Comparison of ENCODE assay signal across 8 mouse cellular contexts in the genomic region with DNA sequence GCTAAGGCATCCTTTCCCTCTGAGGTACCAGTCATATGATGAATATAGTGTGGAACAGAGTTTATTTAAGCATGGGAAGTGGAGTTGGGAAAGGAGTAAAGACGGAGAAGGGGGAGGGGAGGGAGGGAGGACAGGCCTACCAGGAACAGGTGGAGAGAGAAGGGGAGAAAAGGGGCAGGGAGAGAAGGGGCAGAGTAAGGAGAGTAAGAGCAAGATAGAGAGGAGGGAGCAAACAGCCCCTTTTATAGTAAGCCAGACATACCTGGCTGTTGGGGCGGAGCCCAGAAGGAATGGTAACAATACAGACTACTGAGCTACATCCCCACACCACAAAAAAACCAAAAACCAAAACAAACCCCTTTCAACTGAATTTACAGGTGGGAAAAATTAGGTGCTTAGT. TPM values are rescaled to one million over a fixed set of nuclear protein-coding genes. Genes with fewer than 3 reads are reported as not detected.
A peak's percentile ranks its signal among the peaks of the same experiment; 100 is the strongest.
DNase-seq lines count a peak whose midpoint lies in the region; ATAC-seq and TF ChIP-seq lines count a peak whose summit lies in the region.

No protein-coding gene starts in this region.

- no peaks in the 10 kb centered on the region for H3K27me3 ChIP-seq in embryonic facial prominence, embryonic 14.5 days (replicated peaks; ENCODE audit: control insufficient read depth, insufficient read depth, low read length)
- no peaks in the 10 kb centered on the region for H3K27me3 ChIP-seq in intestine, embryonic 16.5 days (replicated peaks; ENCODE audit: control insufficient read depth, insufficient read depth, low read length)
- H3K27me3 ChIP-seq in neural tube, embryonic 14.5 days (ENCODE audit: control insufficient read depth, insufficient read depth, low read length), result no peaks in the 10 kb centered on the region

- H3K9me3 ChIP-seq in embryonic facial prominence, embryonic 14.5 days (ENCODE audit: control insufficient read depth, low read length), result no peaks in the 10 kb centered on the region
- H3K9me3 ChIP-seq in intestine, embryonic 16.5 days (ENCODE audit: control insufficient read depth, low read length), result no peaks in the 10 kb centered on the region
- no peaks in the 10 kb centered on the region for H3K9me3 ChIP-seq in neural tube, embryonic 14.5 days (ENCODE audit: control insufficient read depth, low read length)

- peaks cover 21% of the 10 kb centered on the region for H3K4me1 ChIP-seq in embryonic facial prominence, embryonic 14.5 days (ENCODE audit: control insufficient read depth, insufficient read depth, low read length)
- H3K4me1 ChIP-seq in intestine, embryonic 16.5 days (ENCODE audit: control insufficient read depth, insufficient read depth, low read length), result peaks cover 18% of the 10 kb centered on the region
- peaks cover 15% of the 10 kb centered on the region for H3K4me1 ChIP-seq in neural tube, embryonic 14.5 days (ENCODE audit: control insufficient read depth, insufficient read depth, low read length)

- WGBS in embryonic facial prominence, embryonic 14.5 days, result 25% methylated on average over 2 of the region's 2 CpGs
- 31% methylated on average over 2 of the region's 2 CpGs for WGBS in intestine, embryonic 16.5 days
- WGBS in neural tube, embryonic 14.5 days, result 24% methylated on average over 2 of the region's 2 CpGs

- ATAC-seq in embryonic facial prominence, embryonic 14.5 days (ENCODE audit: low read depth), result peak; percentile 4; the same call in 1 of the 2 replicates
- ATAC-seq in intestine, embryonic 16.5 days, result no peak
- no peak for ATAC-seq in neural tube, embryonic 14.5 days (ENCODE audit: low read depth)
- no peak for ATAC-seq in activated CD4-positive, CD25-positive, alpha-beta regulatory T cell, adult 4 months

- no peak overlapping the region for H3K4me3 ChIP-seq in layer of hippocampus, adult 2 months
- peak overlapping the region; percentile 41; the same call in 1 of the 2 replicates for H3K4me3 ChIP-seq in embryonic facial prominence, embryonic 14.5 days (ENCODE audit: low read depth, low read length)
- H3K4me3 ChIP-seq in intestine, embryonic 16.5 days (ENCODE audit: low read length), result no peak overlapping the region
- H3K4me3 ChIP-seq in neural tube, embryonic 14.5 days (ENCODE audit: low read depth, low read length), result no peak overlapping the region

- peaks cover 19% of the 10 kb centered on the region for H3K36me3 ChIP-seq in embryonic facial prominence, embryonic 14.5 days (ENCODE audit: control insufficient read depth, insufficient read depth, low read length)
- H3K36me3 ChIP-seq in intestine, embryonic 16.5 days (ENCODE audit: control insufficient read depth, insufficient read depth, low read length), result 0 out of 2 replicates have a peak, but pooled peaks cover 3% of the 10 kb centered on the region
- H3K36me3 ChIP-seq in neural tube, embryonic 14.5 days (ENCODE audit: control insufficient read depth, insufficient read depth, low read length), result peaks cover 7% of the 10 kb centered on the region

- peak overlapping the region; percentile 62 for H3K4me2 ChIP-seq in embryonic facial prominence, embryonic 14.5 days (ENCODE audit: low read depth, low read length)
- peak overlapping the region; percentile 63 for H3K4me2 ChIP-seq in intestine, embryonic 16.5 days (ENCODE audit: low read depth, low read length)
- peak overlapping the region; percentile 48; the same call in 1 of the 2 replicates for H3K4me2 ChIP-seq in neural tube, embryonic 14.5 days (ENCODE audit: low read depth, low read length)

- TF ChIP-seq CTCF in layer of hippocampus, adult 2 months (conservative IDR thresholded peaks at IDR 0.05), result no peak

- H3K27ac ChIP-seq in layer of hippocampus, adult 2 months, result peak overlapping the region; percentile 92; the same call in 1 of the 2 replicates
- peak overlapping the region; percentile 95 for H3K27ac ChIP-seq in embryonic facial prominence, embryonic 14.5 days (replicated peaks; ENCODE audit: low read depth, low read length)
- peak overlapping the region; percentile 60 for H3K27ac ChIP-seq in intestine, embryonic 16.5 days (ENCODE audit: low read length)
- peak overlapping the region; percentile 78; the same call in 1 of the 2 replicates for H3K27ac ChIP-seq in neural tube, embryonic 14.5 days (ENCODE audit: low read depth, low read length)

- no peak for DNase-seq in layer of hippocampus, adult 2 months (ENCODE audit: low spot score in 2 of 2)
- no peak for DNase-seq in layer of hippocampus, postnatal 25 days (ENCODE audit: extremely low spot score in 1 of 2, low spot score in 1 of 2)
- no peak for DNase-seq in embryonic facial prominence, embryonic 14.5 days (ENCODE audit: low spot score)
- no peak for DNase-seq in urinary bladder, postnatal 25 days (ENCODE audit: low spot score)
- no peak for DNase-seq in kidney, postnatal 14 days

- no peak overlapping the region; the same call in 1 of the 2 replicates for H3K9ac ChIP-seq in embryonic facial prominence, embryonic 14.5 days (ENCODE audit: low read depth, low read length)
- no peak overlapping the region for H3K9ac ChIP-seq in intestine, embryonic 16.5 days (ENCODE audit: low read depth, low read length)
- H3K9ac ChIP-seq in neural tube, embryonic 14.5 days (replicated peaks; ENCODE audit: low read depth, low read length), result no peak overlapping the region

RNA-seq across cellular contexts. Expression of a gene that starts 23.6 kb away (rescaled TPM):
- total RNA-seq in layer of hippocampus, adult 2 months (2021), result 100 to 1,000 TPM; 179 to 187 TPM
- total RNA-seq in layer of hippocampus, postnatal 25 days (2021), result 100 to 1,000 TPM; 180 to 183 TPM
- 112 and 126 TPM in 2 replicates for polyA plus RNA-seq in embryonic facial prominence, embryonic 14.5 days (2014; fragmentation: Nextera tagmentation; extraction: Ambion mirVana)
- 60.0 and 70.4 TPM in 2 replicates for polyA plus RNA-seq in intestine, embryonic 16.5 days (2015; fragmentation: Nextera tagmentation; extraction: Ambion mirVana)
- polyA plus RNA-seq in neural tube, embryonic 14.5 days (2014; fragmentation: Nextera tagmentation; extraction: Ambion mirVana), result 132 and 143 TPM in 2 replicates
- 10 to 100 TPM; 30.9 to 34.2 TPM for polyA plus RNA-seq in activated CD4-positive, CD25-positive, alpha-beta regulatory T cell, adult 4 months (2017; shearing (Covaris generic))

RNA-seq across cellular contexts. Expression of a gene that starts 24.2 kb away (rescaled TPM):
- total RNA-seq in layer of hippocampus, adult 2 months (2021), result 100 to 1,000 TPM; 256 to 265 TPM
- 100 to 1,000 TPM; 253 to 258 TPM for total RNA-seq in layer of hippocampus, postnatal 25 days (2021)
- 573 and 661 TPM in 2 replicates for polyA plus RNA-seq in embryonic facial prominence, embryonic 14.5 days (2014; fragmentation: Nextera tagmentation; extraction: Ambion mirVana)
- 472 and 503 TPM in 2 replicates for polyA plus RNA-seq in intestine, embryonic 16.5 days (2015; fragmentation: Nextera tagmentation; extraction: Ambion mirVana)
- 635 and 713 TPM in 2 replicates for polyA plus RNA-seq in neural tube, embryonic 14.5 days (2014; fragmentation: Nextera tagmentation; extraction: Ambion mirVana)
- 100 to 1,000 TPM; 335 to 345 TPM for polyA plus RNA-seq in activated CD4-positive, CD25-positive, alpha-beta regulatory T cell, adult 4 months (2017; shearing (Covaris generic))

RNA-seq across cellular contexts. Expression of a gene that starts 42.2 kb away (rescaled TPM):
- not detected for total RNA-seq in layer of hippocampus, adult 2 months (2021)
- not detected for total RNA-seq in layer of hippocampus, postnatal 25 days (2021)
- 2.1 and 2.5 TPM in 2 replicates for polyA plus RNA-seq in embryonic facial prominence, embryonic 14.5 days (2014; fragmentation: Nextera tagmentation; extraction: Ambion mirVana)
- 3.4 and 5.2 TPM in 2 replicates for polyA plus RNA-seq in intestine, embryonic 16.5 days (2015; fragmentation: Nextera tagmentation; extraction: Ambion mirVana)
- 1.9 and 2.0 TPM in 2 replicates for polyA plus RNA-seq in neural tube, embryonic 14.5 days (2014; fragmentation: Nextera tagmentation; extraction: Ambion mirVana)
- polyA plus RNA-seq in activated CD4-positive, CD25-positive, alpha-beta regulatory T cell, adult 4 months (2017; shearing (Covaris generic)), result 1 to 10 TPM; 1.2 TPM

RNA-seq across cellular contexts. Expression of a gene that starts 49.2 kb away (rescaled TPM):
- total RNA-seq in layer of hippocampus, adult 2 months (2021), result 10 to 100 TPM; 17.9 to 18.2 TPM
- 10 to 100 TPM; 17.4 to 20.2 TPM for total RNA-seq in layer of hippocampus, postnatal 25 days (2021)
- polyA plus RNA-seq in embryonic facial prominence, embryonic 14.5 days (2014; fragmentation: Nextera tagmentation; extraction: Ambion mirVana), result 14.9 and 18.4 TPM in 2 replicates
- polyA plus RNA-seq in intestine, embryonic 16.5 days (2015; fragmentation: Nextera tagmentation; extraction: Ambion mirVana), result 20.2 and 22.1 TPM in 2 replicates
- polyA plus RNA-seq in neural tube, embryonic 14.5 days (2014; fragmentation: Nextera tagmentation; extraction: Ambion mirVana), result 19.2 and 28.0 TPM in 2 replicates
- 1 to 10 TPM; 4.0 to 5.8 TPM for polyA plus RNA-seq in activated CD4-positive, CD25-positive, alpha-beta regulatory T cell, adult 4 months (2017; shearing (Covaris generic))

RNA-seq across cellular contexts. Expression of a gene that starts 56.5 kb away (rescaled TPM):
- 10 to 100 TPM; 91.0 to 96.2 TPM for total RNA-seq in layer of hippocampus, adult 2 months (2021)
- total RNA-seq in layer of hippocampus, postnatal 25 days (2021), result 100 to 1,000 TPM; 101 to 105 TPM
- polyA plus RNA-seq in embryonic facial prominence, embryonic 14.5 days (2014; fragmentation: Nextera tagmentation; extraction: Ambion mirVana), result 274 and 289 TPM in 2 replicates
- 297 and 298 TPM in 2 replicates for polyA plus RNA-seq in intestine, embryonic 16.5 days (2015; fragmentation: Nextera tagmentation; extraction: Ambion mirVana)
- polyA plus RNA-seq in neural tube, embryonic 14.5 days (2014; fragmentation: Nextera tagmentation; extraction: Ambion mirVana), result 195 and 216 TPM in 2 replicates
- polyA plus RNA-seq in activated CD4-positive, CD25-positive, alpha-beta regulatory T cell, adult 4 months (2017; shearing (Covaris generic)), result 100 to 1,000 TPM; 231 to 266 TPM
